Mouse (Mus musculus) lung, postnatal 14 days (tissue): ENCODE data around the gene Fbxo17.

Experiments
- DNase-seq: peaks from one replicate; pipeline ENCODE4 v3.0.0; 2021

Fbxo17 gene

DNA sequence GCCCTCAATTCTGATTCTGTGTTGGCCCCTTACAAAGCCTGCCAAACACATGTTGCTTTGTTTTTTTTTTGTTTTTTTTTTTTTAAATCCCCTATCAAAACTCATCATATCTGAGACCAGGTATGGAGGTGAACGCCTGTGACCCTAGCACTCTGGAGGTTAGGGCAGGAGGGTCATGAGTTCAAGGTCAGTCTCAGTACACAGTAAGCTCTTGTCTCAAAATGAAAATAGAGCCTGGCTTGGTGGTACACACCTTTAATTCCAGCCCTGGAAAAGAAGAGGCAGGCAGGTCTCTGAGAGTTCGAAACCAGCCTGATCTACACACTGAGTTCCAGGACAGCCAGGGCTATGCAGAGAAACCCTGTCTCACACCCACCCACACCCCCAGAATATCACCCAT is 3.0 kb downstream of the Fbxo17 start:
- no peak for DNase-seq

- no peak for DNase-seq
These were observed 4.3 kb downstream of the Fbxo17 start for GRCm38 (mm10) chr7:28720753-28721537.

DNA sequence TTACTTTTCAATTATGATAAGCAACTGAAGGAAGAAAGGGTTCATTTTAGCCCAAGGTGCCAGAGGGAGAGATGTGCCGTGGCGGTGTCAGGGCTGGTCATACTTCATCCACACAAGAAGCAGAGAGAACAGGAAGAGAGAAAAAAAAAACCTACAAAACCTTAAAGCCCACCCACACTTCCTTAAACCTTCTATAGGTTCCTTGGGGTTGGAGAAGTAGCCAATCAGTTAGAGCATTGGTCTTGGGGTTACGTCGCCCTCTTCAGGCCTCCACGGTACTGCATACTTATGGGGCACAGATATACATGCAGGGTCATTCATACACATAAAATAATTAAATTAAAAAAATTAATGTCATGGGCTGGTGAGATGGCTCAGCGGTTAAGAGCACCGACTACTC is 5.5 kb downstream of the Fbxo17 start:
- DNase-seq, result no peak

DNA sequence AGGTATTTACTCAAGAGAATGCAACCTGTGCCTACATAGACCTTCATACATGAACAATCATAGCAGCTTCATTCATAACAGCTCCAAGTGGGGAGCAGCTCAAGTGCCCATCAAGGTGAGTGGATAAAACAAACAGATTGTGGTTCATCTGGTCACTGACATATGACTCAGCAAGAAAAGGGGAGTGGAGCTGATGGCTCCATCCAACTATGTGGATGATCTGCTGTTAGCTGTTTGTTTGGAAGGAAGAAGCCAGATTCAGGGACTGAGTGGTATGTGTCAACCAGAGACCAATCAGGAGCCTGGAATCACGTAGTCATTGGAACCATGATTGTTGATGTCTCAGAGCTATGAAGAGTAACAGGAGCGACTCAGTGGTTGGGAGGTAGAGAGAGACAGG is 8.0 kb downstream of the Fbxo17 start:
- no peak for DNase-seq

DNA sequence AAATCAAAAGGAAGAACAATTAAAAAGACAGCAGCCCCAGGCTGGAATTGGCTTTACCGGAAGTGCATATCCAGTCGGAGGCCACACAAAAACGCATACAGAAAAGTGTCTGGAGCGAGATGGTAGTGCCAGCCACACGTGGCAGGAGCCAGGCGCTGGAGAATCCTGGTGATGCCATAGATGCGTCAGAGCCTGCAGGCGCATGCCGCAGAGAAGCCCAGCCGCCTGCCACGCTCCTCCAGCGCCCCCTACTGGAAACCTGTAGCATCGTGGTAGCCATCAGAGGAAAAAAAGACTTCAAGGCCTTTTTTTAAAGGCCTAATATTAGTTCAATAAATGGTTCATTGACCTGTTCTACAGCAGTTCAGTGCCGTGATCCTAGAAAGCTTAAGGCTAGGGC is 10.0 kb downstream of the Fbxo17 start:
- peak; percentile 85 for DNase-seq

DNA sequence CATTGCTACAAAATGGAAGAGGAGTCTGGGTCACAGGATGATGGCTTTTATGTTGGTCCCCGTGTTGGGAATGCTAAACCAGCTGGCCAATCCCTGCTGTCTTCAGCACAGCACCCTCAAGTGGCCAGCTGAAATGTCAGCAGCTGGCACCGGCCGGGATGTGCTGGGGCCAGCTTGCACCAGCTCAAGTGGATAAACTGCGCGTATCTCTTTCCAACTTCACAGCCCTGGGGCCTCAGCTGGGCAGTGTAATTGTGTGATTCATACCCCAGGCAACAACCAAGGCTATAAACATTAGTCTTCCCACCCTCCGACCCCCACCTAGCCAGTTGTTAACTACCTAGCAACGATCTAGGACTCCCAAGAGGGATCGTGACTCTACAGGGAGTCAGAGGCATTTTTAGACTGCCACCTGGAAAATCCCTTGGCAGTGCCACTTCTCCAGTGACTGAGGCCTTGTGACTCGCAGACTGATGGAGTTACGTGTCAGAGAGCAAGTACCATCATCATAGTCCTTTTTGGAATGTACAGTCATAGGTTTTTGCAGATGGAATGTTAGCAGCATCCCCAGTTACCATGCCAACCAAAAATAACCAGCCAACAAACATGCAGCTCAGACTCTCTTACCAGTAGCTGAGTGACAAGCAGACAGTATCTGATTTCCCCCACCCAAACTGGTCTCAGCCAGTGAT is 11.2 kb downstream of the Fbxo17 start:
- no peak for DNase-seq

DNA sequence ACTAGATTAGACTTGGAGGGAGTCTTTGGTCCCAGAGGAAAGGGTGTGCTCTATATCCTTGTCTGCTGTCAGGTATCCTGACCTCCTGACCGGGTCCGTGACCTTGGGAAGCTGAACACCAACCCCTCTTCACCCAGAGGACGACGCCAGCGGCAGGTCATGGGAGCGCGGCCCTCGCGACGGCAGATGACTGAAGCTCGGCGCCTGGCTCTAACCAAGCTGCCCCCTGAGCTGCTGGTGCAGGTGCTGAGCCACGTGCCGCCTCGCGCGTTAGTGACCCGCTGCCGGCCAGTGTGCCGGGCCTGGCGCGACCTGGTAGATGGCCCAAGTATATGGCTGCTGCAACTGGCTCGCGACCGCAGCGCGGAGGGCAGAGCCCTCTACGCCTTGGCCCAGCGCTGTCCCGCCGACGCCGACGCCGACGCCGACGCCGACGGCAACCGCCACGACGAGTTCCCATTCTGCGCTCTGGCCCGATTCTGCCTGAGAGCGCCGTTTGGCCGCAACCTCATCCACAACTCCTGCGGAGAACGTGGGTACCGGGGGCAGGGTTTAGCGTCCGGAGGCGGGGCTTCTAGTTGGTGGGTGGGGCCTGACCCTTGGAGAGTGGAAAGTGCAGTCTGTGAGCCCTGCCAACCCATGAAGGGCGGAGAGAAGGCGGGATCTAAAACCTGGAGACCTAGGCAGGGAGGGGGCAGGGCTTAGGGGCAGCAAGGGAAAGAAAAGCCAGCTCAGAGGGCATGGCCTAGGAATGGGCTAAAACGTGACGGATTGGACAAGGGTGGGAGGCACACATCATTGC is 15.9 kb downstream of the Fbxo17 start:
- peak; percentile 85 for DNase-seq

DNA sequence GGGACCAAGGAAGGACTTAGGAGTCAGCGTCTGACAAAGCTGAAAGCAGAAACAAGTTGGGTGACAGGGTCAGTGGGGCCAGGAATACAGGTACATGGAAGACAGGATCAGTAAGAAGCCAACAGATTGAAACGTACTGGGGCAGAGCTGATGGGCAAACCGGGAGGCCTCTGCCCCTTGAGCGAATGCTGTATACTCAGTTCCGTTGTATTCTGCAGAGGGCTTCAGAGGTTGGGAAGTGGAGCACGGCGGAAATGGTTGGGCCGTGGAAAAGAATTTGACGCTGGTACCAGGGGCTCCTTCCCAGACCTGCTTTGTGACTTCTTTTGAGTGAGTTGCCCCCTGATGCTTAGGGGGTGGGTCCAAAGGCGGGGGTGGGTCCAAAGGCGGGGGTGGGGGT is 16.6 kb downstream of the Fbxo17 start:
- DNase-seq, result no peak

DNA sequence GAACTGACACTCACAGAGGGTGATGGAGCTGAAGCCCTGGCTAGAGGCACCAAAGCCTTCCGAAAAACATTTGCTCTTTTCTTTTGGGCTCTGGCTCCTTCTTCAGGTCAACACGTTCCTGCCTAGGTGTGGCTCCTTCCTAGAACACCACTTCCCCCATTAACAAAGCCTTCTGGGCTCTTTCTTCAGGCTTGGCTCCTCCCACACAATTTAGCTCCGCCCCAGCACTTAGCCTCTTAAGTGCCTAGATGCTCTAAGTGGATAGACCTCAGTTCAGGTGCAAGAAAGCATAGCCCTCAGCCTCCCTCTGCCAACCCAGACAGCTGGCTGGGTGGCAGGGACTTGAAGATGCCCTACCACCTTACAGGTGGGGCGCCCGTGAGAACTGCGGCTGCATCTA is 19.1 kb downstream of the Fbxo17 start:
- DNase-seq, result peak; percentile 24

- no peak for DNase-seq
These were observed 23.2 kb downstream of the Fbxo17 start for GRCm38 (mm10) chr7:28739829-28740228.

DNA sequence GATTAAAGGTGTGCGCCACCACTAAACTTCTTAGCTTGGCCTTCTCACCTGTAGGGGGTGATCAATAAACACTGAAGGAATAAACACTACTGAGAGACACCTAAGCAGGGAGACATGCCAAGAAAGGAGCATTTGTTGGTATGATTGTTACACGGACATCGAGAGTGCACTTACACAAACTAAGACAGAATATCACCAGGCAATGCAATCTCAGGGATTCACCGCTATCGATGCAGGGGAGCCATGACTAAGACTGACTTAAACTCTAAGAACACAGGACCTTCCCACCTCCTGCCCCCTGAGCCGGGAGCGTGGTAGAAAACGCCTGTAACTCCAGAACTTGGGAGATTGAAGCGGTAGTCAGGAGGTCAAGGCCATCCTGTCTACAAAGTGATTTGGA is 24.3 kb downstream of the Fbxo17 start:
- no peak for DNase-seq

DNA sequence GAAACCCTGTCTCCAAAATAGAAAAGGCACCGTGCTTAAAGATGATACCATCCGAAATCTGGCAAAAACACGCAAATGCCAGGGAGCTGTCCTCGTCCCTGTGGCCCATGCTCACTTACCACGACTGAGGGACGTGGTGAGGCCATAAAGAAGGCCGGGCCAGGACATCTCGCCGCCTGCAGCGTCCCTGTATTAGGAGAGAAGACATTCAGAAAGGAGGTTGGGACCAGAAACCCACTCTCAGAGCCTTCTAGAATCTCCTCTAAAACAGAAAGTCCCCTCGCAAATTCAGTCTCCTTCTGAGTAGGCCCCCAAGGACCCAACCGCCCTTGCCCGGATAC is 24.7 kb downstream of the Fbxo17 start:
- no peak for DNase-seq

GRCm38 (mm10) chr7:28741709-28742438 is 25.3 kb downstream of the Fbxo17 start, which contains the start of the genes Mrps12 and Sars2:
Gene Mrps12, minus strand, starts transcription at chr7:28741820.
Gene Sars2, plus strand, starts transcription at chr7:28741992.
- peak; percentile 94 for DNase-seq

GRCm38 (mm10) chr7:28749935-28750334 is 33.3 kb downstream of the Fbxo17 start:
- no peak for DNase-seq

DNA sequence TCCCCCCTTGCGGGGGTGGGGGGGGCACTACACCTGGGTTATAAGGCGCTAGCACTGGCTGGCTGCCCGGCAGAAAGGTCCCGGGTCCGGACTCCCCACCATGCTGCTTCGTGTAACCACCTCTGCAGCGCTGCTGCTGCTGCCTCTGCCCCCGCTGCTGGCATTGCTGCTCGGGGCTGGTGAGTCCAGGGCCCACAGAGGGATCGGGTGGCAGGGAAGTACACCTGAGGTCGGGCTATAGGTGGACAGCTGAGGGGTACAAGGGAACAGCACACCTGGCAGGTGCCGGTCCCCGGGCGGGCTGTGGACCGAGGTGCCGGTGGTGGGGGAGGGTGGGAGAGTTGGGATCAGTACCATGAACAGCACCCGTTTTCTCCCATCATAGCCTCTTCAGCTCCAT is 39.5 kb downstream of the Fbxo17 start, which contains the start of gene Ccer2:
TSS of gene Ccer2 (plus strand) at position 96 of the 400 bp plus-strand sequence.
- DNase-seq, result no peak

DNA sequence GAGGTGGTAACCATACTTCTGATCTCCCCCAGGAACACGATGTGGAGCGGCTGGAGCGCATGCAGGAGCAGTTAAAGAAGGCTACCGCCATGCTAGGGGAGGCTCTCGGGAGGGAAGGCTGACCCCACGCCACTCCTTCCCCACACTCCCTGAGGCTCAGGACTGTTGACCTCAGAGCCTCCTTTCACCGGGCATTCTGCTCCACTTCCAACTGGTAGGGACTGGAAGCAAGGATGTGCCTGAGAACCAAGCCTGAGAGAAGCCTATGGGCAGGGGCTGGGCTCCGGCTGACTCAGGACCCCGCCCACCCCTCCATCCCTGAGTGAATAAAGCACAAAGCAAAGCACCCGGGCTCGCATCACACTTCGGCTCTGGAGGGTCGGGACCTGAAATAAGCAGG is 42.0 kb downstream of the Fbxo17 start:
- no peak for DNase-seq

GRCm38 (mm10) chr7:28761907-28762306 is 45.3 kb downstream of the Fbxo17 start:
- no peak for DNase-seq

DNA sequence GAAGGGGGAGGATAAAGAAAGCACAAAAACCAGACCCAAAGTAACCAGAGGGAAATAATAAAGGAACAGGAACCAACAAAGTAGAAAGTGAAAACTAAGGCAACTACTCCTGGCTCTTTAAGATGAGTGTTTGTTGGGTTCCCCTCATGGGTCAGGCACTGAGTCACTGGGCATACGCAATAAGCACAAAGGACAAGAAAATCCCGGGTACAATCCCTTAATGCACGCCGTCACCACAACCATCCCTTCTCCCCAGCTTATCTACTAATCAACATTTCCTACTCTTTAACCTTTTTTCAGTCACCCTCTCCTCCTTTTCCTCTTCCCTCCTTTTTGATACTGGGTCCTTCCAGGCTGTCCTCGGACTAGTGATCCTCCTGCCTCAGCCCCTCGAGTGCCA is 48.6 kb downstream of the Fbxo17 start:
- no peak for DNase-seq

- DNase-seq, result peak; percentile 96
These were observed 49.7 kb downstream of the Fbxo17 start, which contains the start of gene Sirt2 for GRCm38 (mm10) chr7:28766173-28766879. Gene Sirt2, plus strand, starts transcription at chr7:28766735.

DNA sequence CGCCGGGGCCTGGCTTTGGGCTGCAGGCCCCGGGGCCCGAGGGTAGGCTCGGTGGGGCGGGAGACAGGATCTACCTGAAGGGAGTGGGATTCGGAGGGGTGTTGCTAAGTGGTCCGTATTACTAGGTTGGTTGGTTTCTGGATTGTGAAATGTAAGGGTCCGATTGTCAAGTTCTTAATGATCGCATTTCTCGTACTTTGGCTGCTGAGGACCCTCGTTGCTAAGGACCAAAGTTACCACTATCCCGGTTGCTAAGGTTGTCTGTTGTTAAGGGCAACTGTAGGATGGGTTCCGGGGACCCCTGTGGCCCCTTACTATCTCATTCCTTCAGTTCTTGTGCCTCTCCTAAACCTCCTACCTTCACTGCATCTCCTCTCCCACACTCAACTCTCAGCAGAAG is 50.3 kb downstream of the Fbxo17 start:
- DNase-seq, result no peak

GRCm38 (mm10) chr7:28767462-28767965 is 50.9 kb downstream of the Fbxo17 start, which contains the start of gene Nfkbib:
Gene Nfkbib, minus strand, starts transcription at chr7:28767512.
- DNase-seq, result no peak
